Mouse (Mus musculus) forebrain, postnatal 0 days (tissue): ENCODE results near the gene Tmtc1. TPM values are rescaled to one million over a fixed set of nuclear protein-coding genes. Genes with fewer than 3 reads are reported as not detected.

ENCODE experiments used
- ATAC-seq: fragments of 200-750 bp; cut with Nextera tagmentation; 2 replicates; pipeline ENCODE4 v1.8.0; 2017; ENCODE audit warnings: mild to moderate bottlenecking, moderate library complexity
- DNase-seq: peaks from one replicate; pipeline ENCODE4 v3.0.0-alpha.2; 2015
- H3K27ac ChIP-seq: fragments of 300-500 bp; sonication (generic); 2 replicates; pipeline ENCODE4 v1.5.1; 2014; ENCODE audit warnings: low read depth, mild to moderate bottlenecking, antibody characterized with exemption, low read length, moderate library complexity, mixed read lengths
- H3K27me3 ChIP-seq: fragments of 300-500 bp; sonication (generic); 2 replicates; pipeline ENCODE4 v1.6.1; 2014; ENCODE audit warnings: mild to moderate bottlenecking, low read length, mixed read lengths; ENCODE audit not compliant: insufficient read depth
- H3K36me3 ChIP-seq: fragments of 300-500 bp; sonication (generic); 2 replicates; pipeline ENCODE4 v1.6.1; 2014; ENCODE audit warnings: mild to moderate bottlenecking, moderate library complexity; ENCODE audit not compliant: insufficient read depth
- H3K4me1 ChIP-seq: fragments of 300-500 bp; sonication (generic); 2 replicates; pipeline ENCODE4 v1.6.1; 2014; ENCODE audit warnings: antibody characterized with exemption; ENCODE audit not compliant: insufficient read depth
- H3K4me2 ChIP-seq: fragments of 300-500 bp; sonication (generic); 2 replicates; pipeline ENCODE4 v1.6.1; 2014; ENCODE audit warnings: low read depth, mild to moderate bottlenecking, moderate library complexity
- H3K4me3 ChIP-seq: fragments of 300-500 bp; sonication (generic); 2 replicates; pipeline ENCODE4 v1.5.1; 2014; ENCODE audit warnings: low read depth, low read length, mixed read lengths
- H3K9ac ChIP-seq: fragments of 300-500 bp; sonication (generic); 2 replicates; pipeline ENCODE4 v1.6.1; 2014; ENCODE audit warnings: mild to moderate bottlenecking
- H3K9me3 ChIP-seq: fragments of 300-500 bp; sonication (generic); 2 replicates; pipeline ENCODE4 v1.6.1; 2016; ENCODE audit warnings: low read length
- CTCF ChIP-seq: sonication (generic); IDR thresholded peaks from 2 replicates; pipeline ENCODE4 v1.5.1; 2016; ENCODE audit warnings: antibody characterized with exemption, control low read depth, low read depth
- WGBS: fragments of 180-500 bp; shearing (Covaris S2); extraction: QIAGEN DNeasy Blood & Tissue Kit; methylation state at CpG from one replicate; pipeline ENCODE4 v1.1.7; 2014; 5-methylcytosine and 5-hydroxymethylcytosine counted together
- polyA plus RNA-seq: library from polyadenylated mRNA; unstranded; fragments of >200 nt; fragmentation: Nextera tagmentation; extraction: Ambion mirVana; gene quantifications from 2 replicates; pipeline ENCODE4 v1.2.1, GENCODE M21; 2015
- total RNA-seq: library from RNA; depleted of rRNA; stranded (reverse); fragments of >200 nt; gene quantifications from 2 replicates; pipeline ENCODE4 v1.2.3, GENCODE M21; 2014; rRNA removed

Gene Tmtc1
- total and polyA plus RNA-seq, 2 experiments from 2014 or later, result 1.7 to 18.9 TPM

- no peaks in the 10 kb centered on the region for H3K27me3 ChIP-seq
- ATAC-seq (no peak), DNase-seq (no peak)
- TF ChIP-seq CTCF, result no peak
- no peak overlapping the region for H3K27ac ChIP-seq
- no peak overlapping the region for H3K4me3 ChIP-seq
- H3K4me1 ChIP-seq, result no peaks in the 10 kb centered on the region
- H3K9me3 ChIP-seq, result no peaks in the 10 kb centered on the region
- H3K36me3 ChIP-seq, result peaks cover 69% of the 10 kb centered on the region
- no peak overlapping the region for H3K9ac ChIP-seq
- H3K4me2 ChIP-seq, result no peak overlapping the region
- 94% methylated on average over 1 of the region's 1 CpGs for WGBS
These were observed 258.5 kb downstream of the Tmtc1 start for GRCm38 (mm10) chr6:148185694-148186093.

Other genes starting within 250 kb of the Tmtc1 start
- 115 and 125 TPM in 2 replicates for gene Ergic2, start 232.0 kb downstream of the Tmtc1 start, total RNA-seq
- 173 and 177 TPM in 2 replicates for gene Ergic2, start 232.0 kb downstream of the Tmtc1 start, polyA plus RNA-seq